Mouse (Mus musculus): ENCODE measurements around the gene Slc28a3. TPM values are rescaled to one million over a fixed set of nuclear protein-coding genes. Genes with fewer than 3 reads are reported as not detected.

Slc28a3 gene
- total RNA-seq, 2 experiments from 2014 or later: not detected

- ATAC-seq (replicated peaks; ENCODE audit: low FRiP score, low TSS enrichment, poor library complexity, severe bottlenecking): peak; percentile 45
Observed at GRCm38 (mm10) chr13:58588655-58589516, 21.8 kb downstream of the Slc28a3 start.

GRCm38 (mm10) chr13:58587962-58588361 lies 22.7 kb downstream of the Slc28a3 start:
- ATAC-seq (replicated peaks; ENCODE audit: low FRiP score, low TSS enrichment, poor library complexity, severe bottlenecking): no peak

DNA sequence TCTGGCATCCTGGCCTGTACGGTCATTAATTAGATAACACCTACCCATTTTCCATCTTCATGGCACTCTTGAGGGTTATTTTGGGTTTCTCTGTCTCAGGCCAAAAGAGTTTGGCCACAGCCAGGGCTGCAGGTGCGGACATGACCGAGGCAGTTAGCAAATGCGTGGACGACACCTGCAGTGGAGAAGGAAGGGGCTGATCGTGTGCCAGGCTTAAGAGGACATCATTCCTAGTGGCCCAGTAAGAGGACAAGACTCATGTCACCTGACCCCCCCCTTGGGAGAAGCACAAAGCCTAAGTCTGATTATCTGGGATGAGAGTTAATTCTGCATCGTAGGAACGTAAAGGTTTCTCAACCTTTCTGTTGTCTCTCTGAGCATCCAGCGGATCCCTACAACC lies 44.5 kb downstream of the Slc28a3 start:
- ATAC-seq (replicated peaks; ENCODE audit: low FRiP score, low TSS enrichment, poor library complexity, severe bottlenecking): no peak

- no peak for ATAC-seq (replicated peaks; ENCODE audit: low FRiP score, low TSS enrichment, poor library complexity, severe bottlenecking)
Observed at GRCm38 (mm10) chr13:58560497-58561138, 50.1 kb downstream of the Slc28a3 start.

DNA sequence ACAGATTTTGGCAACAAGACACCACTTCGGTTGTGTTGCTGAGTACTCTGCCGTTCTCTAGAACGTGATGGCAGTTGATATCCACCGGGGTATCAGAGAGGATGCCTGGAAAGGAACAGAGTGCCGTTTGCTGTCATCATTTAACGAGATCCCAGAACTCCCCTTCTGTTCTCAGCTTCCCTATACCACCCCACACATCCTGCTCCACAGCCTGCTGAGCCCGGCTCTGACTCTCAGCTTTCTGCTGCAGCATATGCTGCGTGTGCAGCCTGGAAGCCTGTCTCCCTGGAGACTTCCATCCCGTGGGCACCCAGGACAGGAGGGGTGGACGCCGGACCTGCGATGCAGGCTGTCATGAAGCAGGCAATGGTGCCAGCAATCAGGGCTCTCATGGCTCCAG lies 52.5 kb downstream of the Slc28a3 start:
- ATAC-seq (replicated peaks; ENCODE audit: low FRiP score, low TSS enrichment, poor library complexity, severe bottlenecking): no peak

DNA sequence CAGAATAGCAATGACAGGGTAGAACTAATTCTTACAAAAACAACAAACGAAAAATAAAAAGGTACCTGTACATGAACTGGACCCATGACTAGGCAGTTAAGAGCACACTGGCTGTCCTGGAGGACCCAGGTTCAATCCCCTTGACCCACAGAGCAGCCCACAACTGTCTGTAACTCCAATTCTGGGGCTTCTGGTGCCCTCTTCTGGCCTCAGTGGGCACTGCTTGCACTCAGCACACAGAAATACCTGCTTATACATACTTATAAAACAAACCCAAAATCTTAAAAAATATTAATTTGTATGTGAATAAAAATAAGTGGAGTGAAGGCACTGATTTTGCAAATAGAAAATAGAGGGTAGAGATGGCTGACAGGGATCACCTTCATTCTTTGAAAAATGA lies 54.7 kb downstream of the Slc28a3 start:
- ATAC-seq (replicated peaks; ENCODE audit: low FRiP score, low TSS enrichment, poor library complexity, severe bottlenecking): 0 out of 2 replicates have a peak, but pooled peaks have one; percentile 53

GRCm38 (mm10) chr13:58555561-58555960 lies 55.1 kb downstream of the Slc28a3 start:
- ATAC-seq (replicated peaks; ENCODE audit: low FRiP score, low TSS enrichment, poor library complexity, severe bottlenecking): no peak

GRCm38 (mm10) chr13:58551924-58552323 lies 58.8 kb downstream of the Slc28a3 start:
- ATAC-seq (replicated peaks; ENCODE audit: low FRiP score, low TSS enrichment, poor library complexity, severe bottlenecking): no peak

DNA sequence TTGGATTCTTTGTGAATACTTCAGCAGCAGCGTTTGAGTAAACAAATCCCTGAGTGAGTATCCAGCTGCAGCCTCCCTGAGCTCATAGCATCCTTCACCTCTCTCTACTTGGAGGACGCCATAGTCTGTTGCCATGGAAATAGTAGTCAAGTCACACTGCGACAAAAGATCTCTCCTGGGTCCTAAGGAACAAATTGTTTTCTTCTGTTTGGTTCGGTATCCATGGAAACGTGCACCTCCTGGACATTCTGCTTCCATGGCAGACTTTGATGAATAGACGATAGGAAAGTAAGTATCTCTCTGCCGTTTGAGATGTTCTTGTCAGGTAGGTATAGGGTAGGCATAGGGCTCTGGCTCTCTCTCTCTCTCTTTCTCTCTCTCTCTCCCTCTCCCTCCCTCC lies 63.1 kb downstream of the Slc28a3 start:
- no peak for ATAC-seq (replicated peaks; ENCODE audit: low FRiP score, low TSS enrichment, poor library complexity, severe bottlenecking)

DNA sequence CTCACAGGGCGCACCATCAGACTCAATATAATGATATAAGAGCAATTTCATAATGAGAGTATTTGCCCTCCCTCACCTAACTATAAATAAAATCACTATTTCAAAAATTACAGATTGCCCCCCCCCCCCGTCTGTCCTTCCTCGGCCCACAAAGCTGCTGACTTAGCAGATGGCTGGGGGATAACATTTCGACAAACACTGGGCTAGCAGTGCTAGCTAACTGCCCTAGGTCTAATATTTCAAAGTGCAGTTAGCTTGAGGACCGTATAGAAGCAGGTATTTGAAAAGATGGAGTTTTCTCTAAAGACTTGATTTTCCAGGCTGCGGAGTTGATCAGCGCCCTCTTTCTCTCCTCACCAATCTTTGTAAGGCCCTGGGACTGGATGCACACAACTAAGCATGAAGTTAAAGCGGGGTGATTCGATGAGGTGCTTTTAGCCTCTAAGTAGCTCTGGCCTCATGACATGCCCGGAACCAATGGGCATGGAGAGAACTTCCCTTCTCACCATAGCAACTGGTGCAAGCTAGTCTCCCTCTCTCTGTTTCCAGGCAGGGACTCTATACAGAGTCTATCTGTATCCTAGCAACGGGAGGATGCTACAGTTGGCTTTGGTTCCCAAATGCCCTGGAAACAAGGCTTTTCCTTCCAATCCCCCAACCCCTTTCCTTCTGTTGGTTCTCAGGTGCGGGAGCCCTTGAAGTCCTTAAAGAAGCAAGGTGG lies 66.8 kb downstream of the Slc28a3 start:
- ATAC-seq (replicated peaks; ENCODE audit: low FRiP score, low TSS enrichment, poor library complexity, severe bottlenecking): no peak

DNA sequence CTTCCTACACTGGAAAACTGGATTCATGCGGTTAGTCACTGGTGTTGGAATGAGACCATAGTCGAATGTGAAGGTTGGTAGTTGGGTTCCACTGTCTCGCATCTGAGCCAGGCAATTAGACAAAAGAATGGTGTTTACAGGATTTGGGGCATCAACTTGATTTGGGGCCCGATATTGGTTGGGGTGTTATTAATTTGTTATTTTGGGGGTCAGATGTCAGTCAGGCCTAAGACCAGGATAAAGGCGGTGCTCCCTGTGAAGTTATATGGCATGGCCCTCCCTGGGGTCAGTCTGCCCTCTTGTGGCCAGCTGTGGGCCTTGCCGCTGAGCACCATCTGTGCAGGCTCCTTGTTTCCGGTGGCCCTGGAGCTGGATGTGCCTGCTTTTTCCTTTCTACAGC lies 67.6 kb downstream of the Slc28a3 start:
- peak; percentile 89 for ATAC-seq (replicated peaks; ENCODE audit: low FRiP score, low TSS enrichment, poor library complexity, severe bottlenecking)

GRCm38 (mm10) chr13:58542601-58543041 lies 68.1 kb downstream of the Slc28a3 start:
- peak; percentile 14; the same call in 1 of the 2 replicates for ATAC-seq (replicated peaks; ENCODE audit: low FRiP score, low TSS enrichment, poor library complexity, severe bottlenecking)

GRCm38 (mm10) chr13:58542167-58542566 lies 68.5 kb downstream of the Slc28a3 start:
- no peak for ATAC-seq (replicated peaks; ENCODE audit: low FRiP score, low TSS enrichment, poor library complexity, severe bottlenecking)

DNA sequence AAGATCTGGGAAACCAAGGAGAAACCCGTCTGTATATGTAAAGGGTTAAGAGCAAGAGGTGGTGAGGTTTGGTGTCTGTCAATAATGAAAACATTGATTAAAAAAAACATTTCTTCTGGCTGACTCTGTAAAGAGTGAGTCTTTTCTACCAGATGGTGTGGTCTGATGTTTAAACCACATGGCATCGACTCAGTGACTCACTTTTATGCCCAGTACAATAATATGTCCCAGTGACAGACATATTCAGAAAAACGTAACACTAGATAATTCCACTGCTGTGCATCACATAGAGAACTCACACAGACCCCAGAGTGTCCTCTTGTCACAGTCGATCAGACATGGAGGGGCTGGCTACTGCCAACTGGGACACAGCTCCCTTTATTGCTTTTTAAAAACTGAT lies 69.1 kb downstream of the Slc28a3 start:
- no peak for ATAC-seq (replicated peaks; ENCODE audit: low FRiP score, low TSS enrichment, poor library complexity, severe bottlenecking)

DNA sequence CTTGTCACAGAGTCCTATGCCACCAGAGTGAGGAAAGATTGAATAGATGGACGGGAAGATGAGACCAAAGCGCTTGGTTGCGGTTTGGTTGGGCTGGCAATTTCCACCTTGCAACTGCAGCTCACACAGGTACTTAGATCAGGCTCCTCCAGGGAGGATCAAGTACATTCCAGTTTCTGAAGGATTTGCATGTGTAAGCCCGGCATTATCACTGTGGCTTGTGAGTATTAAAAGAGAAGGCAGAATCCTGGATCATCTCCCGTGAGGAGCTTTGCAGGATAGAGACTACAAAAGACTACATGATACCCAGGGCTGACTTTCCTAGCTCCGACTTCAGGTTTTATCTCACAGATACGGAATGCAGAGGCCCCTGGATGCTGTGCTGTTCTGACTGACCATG lies 71.7 kb downstream of the Slc28a3 start:
- no peak for ATAC-seq (replicated peaks; ENCODE audit: low FRiP score, low TSS enrichment, poor library complexity, severe bottlenecking)

GRCm38 (mm10) chr13:58538366-58538765 lies 72.3 kb downstream of the Slc28a3 start:
- no peak for ATAC-seq (replicated peaks; ENCODE audit: low FRiP score, low TSS enrichment, poor library complexity, severe bottlenecking)

GRCm38 (mm10) chr13:58537916-58538233 lies 72.8 kb downstream of the Slc28a3 start:
- ATAC-seq (replicated peaks; ENCODE audit: low FRiP score, low TSS enrichment, poor library complexity, severe bottlenecking): peak; percentile 75

GRCm38 (mm10) chr13:58537232-58537915 lies 73.3 kb downstream of the Slc28a3 start:
- peak; percentile 36 for ATAC-seq (replicated peaks; ENCODE audit: low FRiP score, low TSS enrichment, poor library complexity, severe bottlenecking)

- ATAC-seq (replicated peaks; ENCODE audit: low FRiP score, low TSS enrichment, poor library complexity, severe bottlenecking): no peak
Observed at GRCm38 (mm10) chr13:58536466-58537231, 74.0 kb downstream of the Slc28a3 start.

Data from megakaryocyte-erythroid progenitor cell, adult 5-6 weeks (primary cell).